Mouse (Mus musculus) heart, embryonic 13.5 days (tissue): ENCODE measurements around the gene Mlec. TPM values are rescaled to one million over a fixed set of nuclear protein-coding genes. Genes with fewer than 3 reads are reported as not detected.

Experiments used
- polyA plus RNA-seq: library from polyadenylated mRNA; unstranded; fragments of >200 nt; fragmentation: Nextera tagmentation; extraction: Ambion mirVana; gene quantifications from 2 replicates; pipeline ENCODE4 v1.2.1, GENCODE M21; 2015

Mlec gene
- polyA plus RNA-seq, 1 experiment from 2014 or later, result 65.8 TPM

Other genes starting within 250 kb of the Mlec start
- 0.56 and 0.67 TPM in 2 replicates for gene Oasl1, start 234.9 kb downstream of the Mlec start, polyA plus RNA-seq
- gene 2210016L21Rik, start 216.0 kb downstream of the Mlec start, polyA plus RNA-seq, result 37.4 and 40.6 TPM in 2 replicates
- 0.13 and 0.17 TPM in 2 replicates for gene Hnf1a, start 187.1 kb downstream of the Mlec start, polyA plus RNA-seq
- gene Sppl3, start 147.0 kb downstream of the Mlec start, polyA plus RNA-seq, result 6.5 and 6.9 TPM in 2 replicates
- gene Gm10401, start 59.9 kb downstream of the Mlec start, polyA plus RNA-seq, result 16.7 and 18.7 TPM in 2 replicates
- 103 and 112 TPM in 2 replicates for gene Acads, start 38.8 kb downstream of the Mlec start, polyA plus RNA-seq
- gene Unc119b, start 23.2 kb downstream of the Mlec start, polyA plus RNA-seq, result 17.3 and 18.5 TPM in 2 replicates
- 0.53 and 0.60 TPM in 2 replicates for gene Cabp1, start 36.2 kb upstream of the Mlec start, polyA plus RNA-seq
- gene Pop5, start 77.7 kb upstream of the Mlec start, polyA plus RNA-seq, result 63.6 and 73.0 TPM in 2 replicates
- 111 and 121 TPM in 2 replicates for gene Rnf10, start 114.7 kb upstream of the Mlec start, polyA plus RNA-seq
- 67.1 and 70.2 TPM in 2 replicates for gene Coq5, start 121.5 kb upstream of the Mlec start, polyA plus RNA-seq
- gene Dynll1, start 142.8 kb upstream of the Mlec start, polyA plus RNA-seq, result 1,196 and 1,415 TPM in 2 replicates
- gene Srsf9, start 169.0 kb upstream of the Mlec start, polyA plus RNA-seq, result 112 and 115 TPM in 2 replicates
- gene Gatc, start 183.0 kb upstream of the Mlec start, polyA plus RNA-seq, result 22.0 and 22.8 TPM in 2 replicates
- gene Triap1, start 183.0 kb upstream of the Mlec start, polyA plus RNA-seq, result 40.2 and 42.4 TPM in 2 replicates
- 1,395 and 1,520 TPM in 2 replicates for gene Cox6a1, start 190.8 kb upstream of the Mlec start, polyA plus RNA-seq